Mouse (Mus musculus): ENCODE data around the gene Tead1. TPM values are rescaled to one million over a fixed set of nuclear protein-coding genes. Genes with fewer than 3 reads are reported as not detected.

Gene Tead1
- total RNA-seq (2021), result 100 to 1,000 TPM; 152 to 155 TPM
- long read RNA-seq, experiment 1, partial matches to known transcripts, result 0 of 21 reads
- long read RNA-seq, experiment 1, other reads (novel, unspliced or antisense), result 20 of 21 reads
- long read RNA-seq, experiment 2, partial matches to known transcripts, result 0 of 7 reads
- long read RNA-seq, experiment 2, other reads (novel, unspliced or antisense), result 7 of 7 reads

DNA sequence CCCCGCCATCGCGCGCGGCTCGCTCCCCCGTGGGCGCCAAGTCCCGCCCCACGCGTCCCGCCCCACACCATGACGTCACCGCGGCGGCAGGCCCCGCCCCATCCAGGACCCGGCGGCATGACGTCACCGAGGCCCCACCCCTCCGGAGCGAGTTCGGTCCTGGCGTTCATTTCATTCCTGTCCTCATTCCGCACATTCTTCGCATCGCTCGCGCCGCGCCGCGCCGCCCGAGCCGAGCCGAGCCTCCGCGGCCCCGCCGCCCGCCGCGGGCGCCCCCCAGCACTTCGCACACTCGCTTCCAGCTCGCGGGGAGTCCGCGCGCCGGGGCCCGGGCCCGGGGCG is at the start of gene Tead1:
Gene Tead1, plus strand, starts transcription at position 148 of the 342 bp plus-strand sequence.
- DNase-seq, result peak; percentile 94 to 99

DNA sequence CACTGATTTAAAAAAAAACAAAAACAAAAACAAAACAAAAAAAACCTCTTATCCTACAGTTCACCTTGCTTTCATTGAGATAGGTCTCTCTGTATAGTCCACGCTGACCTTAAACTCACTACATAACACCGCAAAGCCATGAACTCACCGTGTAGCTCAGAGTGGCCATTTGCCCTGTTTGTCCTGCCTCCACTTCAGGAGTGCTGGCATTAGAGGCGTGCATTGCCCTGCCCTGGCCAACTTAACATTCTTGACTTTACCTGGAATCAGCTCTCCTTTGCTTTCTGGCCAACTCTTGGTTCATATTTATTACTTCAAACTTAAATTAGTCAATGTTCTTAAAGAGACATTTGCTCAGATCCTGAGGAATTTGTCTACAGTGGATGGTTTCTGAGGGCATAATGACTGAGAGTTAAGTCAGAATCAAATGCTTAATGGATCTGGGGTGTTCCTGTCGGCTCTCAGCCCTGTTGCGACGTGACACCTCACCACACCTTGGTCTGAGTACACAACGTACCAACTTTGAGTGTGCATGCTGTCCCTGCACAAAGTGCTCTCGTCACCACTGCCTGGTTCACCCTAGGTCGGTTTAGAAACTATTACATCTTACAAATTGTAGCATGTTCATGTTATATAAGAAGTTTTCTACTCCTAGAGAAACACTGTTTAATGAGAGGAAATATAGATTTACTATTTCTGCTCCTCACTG is 44.5 kb upstream of the Tead1 start:
- no peak for DNase-seq

DNA sequence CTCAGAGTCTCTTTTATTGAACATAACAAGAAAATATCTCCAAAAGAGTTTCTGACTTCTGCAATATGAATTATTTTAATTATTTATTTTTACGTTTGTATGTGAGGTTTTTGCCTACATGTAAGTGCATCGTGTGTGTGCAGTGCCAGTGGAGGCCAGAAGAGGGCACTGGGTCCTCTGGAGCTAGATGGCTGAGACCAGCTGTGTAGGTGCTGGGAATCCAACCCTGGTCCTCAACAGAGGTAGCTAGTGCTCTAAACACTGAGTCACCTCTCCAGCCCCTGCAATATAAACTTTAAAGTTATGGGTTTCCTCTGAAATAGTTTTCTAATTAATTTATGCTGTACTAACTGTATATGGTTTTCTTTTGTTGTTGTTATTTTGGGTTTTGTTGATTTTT is 43.2 kb upstream of the Tead1 start:
- DNase-seq, result no peak

DNA sequence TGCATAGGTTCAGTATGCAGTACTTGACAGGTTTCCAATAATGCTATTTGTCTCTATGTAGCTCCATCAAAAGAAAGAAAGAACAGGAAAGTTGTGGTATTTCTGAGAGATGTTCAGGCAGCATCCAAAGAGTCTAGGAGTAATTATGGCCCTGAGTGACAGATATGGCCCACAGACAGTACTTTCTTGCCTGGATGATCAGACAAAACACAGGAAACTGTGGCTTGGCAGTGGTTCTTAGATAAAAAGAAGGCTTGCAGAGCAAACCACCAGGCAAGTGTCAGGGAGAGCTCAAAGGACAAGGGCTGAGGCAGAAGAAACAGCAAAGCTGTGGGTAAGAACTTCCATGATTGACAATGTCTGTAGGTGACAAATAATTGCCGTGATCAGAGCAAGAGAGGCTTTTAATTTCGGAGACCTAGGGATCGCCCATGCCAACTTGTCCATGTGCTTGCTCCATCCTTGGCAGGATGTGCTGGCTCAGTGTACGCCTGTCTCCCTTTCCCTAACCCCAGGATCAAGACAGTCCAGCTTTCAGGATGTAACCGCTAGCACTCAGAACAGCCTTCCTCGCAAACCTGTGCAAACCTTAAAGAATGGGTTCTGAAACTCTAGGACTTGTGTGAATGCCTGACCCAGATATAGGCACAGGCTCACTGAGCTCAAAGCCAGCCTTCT is 35.1 kb upstream of the Tead1 start:
- DNase-seq, result peak in 1 of 2 experiments; percentile 47

DNA sequence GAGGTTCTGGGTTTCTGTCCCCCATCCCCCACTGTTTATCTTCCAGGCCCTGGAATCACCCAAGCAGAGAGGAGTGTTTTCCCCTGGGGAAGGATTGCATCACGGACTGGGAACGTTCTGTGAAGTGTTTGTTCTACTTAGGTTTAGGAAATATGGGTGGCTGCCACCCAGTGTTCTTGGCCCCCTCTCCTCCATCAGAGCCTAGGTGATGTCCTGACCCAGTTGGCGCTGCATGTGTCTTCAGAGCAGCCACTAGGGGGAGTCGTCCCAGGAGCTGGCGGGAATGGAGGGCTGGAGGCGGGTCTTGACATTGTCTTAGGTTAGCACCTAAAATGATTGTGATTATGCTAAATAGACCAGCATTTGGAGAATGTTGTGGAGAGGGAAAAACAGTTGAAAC is 34.4 kb upstream of the Tead1 start:
- peak; percentile 86 for DNase-seq

DNA sequence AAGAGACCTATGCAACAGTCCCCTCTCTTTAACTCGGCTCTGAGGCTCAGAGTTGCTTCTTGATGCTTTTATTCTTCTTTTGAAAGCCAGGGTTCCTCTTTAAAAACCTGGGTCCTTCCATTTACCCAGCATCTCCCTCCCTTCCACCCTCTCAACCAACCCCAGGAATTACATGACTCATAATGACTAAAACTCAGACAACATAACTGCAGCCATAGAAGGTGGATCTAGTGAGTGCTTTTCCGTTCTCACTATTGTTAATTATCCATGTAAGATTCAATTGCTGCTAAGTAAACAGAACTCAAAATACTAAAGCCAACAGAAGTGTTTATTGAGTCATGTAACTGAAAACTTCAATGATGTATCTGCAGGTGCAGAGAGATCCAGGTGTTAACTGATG is 33.4 kb upstream of the Tead1 start:
- no peak for DNase-seq

DNA sequence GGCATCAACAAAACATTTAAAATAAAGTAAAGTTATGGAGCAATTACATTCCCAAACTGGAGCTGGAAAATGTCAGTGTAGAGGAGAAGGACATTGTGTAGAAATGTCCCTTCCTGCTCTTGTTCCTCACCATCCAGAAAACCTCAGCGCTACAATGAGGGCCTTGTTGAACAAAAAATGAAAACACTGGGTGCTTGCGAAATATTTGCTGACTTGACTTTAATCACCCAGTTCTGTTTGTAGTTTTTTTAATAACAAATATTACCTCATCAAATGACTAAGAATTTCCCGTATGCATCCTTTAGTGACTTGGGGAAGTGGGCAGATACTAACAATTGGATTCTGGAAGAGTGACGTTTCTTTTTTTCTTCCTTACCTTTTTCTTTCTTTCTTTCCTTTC is 31.7 kb upstream of the Tead1 start:
- DNase-seq, result no peak

DNA sequence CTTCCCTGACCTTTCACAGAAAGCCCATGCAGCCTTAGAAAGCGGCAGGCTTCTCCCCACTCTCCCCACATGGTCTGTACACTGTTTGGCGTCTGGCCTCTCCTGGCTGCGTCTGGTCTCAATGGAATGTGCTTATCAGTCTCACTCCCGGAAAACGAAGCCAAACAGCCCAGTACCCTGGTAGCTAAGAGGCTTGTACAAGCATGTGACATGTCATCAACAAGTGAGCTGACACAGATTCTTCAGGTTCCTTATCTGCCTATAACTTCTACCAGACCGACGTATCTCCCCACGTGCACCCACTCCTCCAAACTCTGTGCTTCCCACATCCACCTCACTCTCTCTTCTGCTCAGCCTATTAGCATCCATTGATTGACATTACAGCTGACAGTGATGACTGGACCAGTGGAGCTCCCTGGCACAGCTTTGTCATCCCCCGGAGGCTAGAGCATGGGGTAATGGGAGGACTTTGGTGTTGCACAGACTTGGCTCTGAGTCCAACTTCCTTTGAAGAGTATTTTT is 22.9 kb upstream of the Tead1 start:
- DNase-seq, result peak; percentile 91 to 95

DNA sequence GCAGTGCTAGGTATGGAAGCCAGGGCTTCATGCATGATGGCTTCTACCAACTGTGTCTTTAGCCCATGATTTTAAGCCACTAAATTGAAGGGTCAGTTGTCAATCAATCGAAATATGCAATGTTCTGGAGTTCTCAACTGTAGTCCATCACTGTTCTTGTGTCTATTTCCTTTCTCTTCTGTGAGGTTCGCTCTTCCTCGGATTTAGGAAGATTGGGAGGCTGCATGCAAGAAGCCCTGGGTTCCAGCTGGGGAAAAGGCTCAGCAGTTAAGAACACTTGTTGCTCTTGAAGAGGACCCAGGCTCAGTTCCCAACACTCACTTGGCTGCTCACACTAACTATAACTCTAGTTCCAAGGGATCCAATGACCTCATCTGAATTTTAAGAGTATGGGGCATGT is 20.2 kb upstream of the Tead1 start:
- no peak for DNase-seq

DNA sequence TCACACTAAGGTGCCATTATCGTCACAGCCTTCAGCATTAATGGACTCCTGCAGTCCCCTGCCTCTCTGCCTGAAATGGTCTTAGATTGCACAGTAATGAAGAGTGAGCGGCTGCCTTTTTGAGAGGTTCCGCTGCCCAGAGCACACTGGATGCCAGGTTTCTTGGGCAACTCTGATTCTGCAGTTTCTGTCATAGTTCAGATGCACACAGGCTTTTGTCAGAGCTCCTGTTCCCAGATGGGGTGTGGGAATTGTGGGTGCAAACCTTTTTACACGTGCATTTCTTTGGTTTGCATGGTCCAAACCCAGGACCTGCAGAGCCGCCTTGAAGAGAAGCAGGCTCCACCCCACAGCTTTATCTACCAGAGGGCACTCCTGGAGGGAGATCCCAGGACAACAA is 19.3 kb upstream of the Tead1 start:
- no peak for DNase-seq

DNA sequence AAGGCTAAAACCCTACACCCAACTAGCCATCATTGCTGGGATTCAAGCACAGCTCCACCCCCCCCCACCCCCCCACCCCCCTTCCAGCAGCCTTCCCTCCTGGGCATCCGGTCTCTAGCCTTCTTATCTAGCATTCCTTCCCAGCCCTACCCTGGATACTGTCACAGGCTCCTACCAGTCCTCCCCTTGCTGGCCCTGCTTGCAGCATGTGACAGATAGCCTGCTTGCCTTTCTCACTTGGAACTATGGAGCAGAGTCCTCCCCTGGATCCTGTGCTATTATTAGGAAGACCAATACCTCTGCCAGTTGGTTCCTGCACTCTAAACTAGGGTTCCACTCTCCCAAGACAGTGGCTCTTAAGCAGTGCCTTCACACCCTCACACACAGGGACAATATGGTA is 18.8 kb upstream of the Tead1 start:
- peak; percentile 75 to 91 for DNase-seq

DNA sequence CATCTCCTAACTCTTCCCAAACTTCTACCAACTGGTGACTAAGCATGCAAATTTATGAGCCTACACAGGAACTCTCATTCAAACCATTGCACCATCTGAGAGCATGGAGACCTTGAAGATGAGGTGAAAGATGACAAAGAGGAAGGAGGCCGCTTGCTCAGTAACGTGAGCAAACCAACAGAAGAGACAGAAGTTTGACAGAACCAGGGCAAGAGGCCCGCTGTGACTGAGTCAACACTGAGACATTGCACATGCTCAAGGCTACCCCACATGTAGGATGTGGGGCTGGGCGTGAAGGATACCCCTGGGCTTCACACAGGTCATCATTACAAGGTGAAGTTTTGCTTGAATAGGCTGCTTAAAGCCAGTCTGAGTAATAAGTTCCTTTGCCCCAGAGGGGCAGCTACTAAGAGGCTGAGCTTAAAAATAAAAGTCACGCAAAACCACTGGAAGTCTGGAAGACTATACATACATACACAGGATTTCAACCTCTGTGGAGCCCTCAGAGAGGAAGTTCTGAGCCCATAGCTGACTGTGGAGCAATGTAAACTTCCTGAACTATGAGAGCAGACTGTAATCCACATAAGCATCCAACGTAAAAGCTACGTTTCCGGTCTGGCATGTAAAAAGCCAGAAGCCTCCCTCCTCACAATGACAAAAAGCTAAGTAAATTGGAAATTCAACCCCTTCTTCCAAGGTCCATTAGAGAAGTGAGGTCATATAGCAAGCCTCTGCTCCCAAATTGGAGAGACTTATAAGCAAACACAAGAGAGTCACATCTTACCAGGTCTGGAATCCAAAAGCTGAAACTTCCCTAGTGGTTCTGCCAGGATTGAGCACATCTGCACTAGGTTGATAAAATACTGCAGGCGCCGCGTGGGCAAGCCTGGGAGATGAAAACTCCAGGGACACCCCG is 16.5 kb upstream of the Tead1 start:
- DNase-seq, result no peak

DNA sequence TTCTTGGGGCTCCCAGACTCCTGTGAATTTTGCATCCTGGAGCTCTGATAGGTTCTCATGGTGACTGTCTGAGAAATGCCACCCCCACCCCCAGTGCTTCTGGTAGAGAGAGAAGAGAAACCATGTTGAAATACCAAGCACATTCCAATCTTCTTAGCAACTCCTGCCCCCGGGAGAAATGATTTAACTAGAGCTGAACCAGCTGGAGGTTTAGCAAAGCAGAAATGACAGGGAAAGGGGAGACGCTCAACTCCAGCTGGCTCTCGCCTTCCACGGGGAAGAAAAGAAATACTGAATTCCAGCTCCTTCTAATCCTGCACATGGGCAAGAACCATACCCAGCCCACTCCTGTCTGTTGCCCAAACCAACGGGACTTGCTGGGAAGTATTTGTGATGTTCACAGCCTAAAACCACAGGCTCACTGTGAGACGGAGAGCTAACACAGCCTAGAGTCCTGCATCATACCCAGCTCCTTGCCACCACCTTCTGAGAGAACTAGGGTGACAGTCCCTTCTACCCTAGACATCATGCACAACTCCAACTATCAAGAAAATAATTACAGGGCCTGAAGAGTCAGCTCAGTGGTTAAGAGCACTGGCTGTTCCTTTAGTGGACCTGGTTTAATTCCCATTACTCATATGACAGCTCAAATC is 15.7 kb upstream of the Tead1 start:
- peak; percentile 70 for DNase-seq

DNA sequence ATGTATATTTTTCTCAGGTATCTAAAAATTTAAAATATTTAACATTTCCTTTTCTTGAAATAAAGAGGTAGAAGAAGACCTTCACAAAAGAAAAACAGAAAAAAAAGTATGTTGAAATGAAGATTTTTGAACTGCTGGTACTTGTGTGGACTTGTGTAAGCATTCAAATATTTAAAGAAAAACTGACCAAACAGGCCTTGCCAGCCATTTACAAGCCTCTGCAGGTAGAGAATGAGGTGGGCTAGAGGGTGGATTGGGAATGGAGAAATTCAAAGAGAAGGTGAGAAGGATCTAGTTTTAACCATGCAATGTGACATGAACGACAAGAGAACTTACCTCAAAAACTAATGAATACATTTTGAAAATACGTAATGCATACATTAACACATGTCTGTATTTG is 9.1 kb upstream of the Tead1 start:
- no peak for DNase-seq

DNA sequence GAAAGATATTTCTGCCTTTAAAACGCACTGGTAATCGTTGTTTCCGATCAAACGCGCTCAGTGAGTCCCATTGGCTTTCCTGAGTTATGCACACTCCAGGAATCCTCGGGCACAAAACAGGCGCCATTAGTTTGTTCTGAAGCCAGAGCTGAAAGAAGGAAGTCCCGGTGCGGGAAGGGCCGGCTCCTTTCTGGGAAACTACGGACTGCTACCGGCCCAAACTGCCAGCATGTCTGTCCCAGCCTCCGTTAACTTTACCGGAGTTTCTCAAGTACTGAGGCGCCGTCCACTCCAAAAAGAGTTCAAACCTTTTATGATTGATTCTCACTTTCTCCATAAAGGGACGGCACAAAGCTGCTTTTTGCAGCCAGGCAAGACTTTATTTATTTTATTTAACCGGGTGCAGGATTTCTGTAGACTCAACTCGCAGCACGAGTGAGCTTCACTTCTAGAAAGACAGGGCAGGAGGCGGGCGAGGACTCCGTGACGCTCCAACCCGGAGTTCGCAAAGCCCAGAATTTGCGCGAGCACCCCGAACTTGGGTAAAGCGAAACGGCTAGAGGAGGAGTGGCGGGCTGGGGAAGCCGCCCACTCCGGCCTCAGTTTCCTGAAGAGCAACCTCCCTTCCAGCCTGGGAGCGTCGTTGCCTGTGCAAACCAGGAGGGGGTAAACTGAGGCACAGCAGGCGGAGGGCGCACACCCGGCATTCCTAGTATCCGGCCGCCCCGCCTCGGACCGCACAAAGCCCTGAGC is 524 bp upstream of the Tead1 start:
- DNase-seq, result peak; percentile 74 to 79

DNA sequence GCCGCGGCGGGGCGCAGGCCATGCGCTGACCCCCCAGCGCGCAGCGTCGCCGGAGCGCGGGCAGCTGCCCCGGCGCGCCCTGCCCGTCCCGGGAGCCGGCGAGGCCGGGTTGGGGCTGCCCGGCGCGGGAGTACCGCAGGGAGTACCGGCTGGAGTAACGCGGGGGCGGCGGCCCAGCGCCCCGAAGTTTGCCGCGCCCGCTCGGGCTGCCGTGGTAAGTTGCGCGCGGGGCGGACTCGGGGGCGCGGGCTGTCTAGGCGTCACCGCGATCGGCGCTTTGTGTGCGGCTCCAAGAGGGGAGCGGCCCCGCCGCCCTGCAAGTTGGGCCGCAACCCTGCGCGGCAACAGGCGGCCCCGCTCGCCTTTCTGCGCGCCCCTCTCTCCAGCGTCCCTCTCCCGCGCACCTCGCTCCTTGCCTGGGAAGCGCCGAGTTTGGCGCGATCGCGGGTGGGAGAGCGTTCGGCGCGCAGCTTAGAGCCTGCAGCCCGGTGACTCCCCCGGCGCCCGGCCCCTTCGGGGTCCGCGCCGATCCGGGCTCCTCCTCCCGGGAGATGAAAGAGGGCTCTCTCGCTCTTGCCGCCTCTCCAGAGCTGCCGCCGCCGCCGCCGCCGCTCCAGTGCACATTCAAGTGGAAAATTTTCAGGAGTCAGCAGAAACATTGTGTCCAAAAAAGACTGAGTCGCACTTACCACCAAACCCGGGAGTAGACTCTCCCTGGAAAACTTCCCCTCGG is 561 bp downstream of the Tead1 start:
- DNase-seq, result peak; percentile 78 to 84

DNA sequence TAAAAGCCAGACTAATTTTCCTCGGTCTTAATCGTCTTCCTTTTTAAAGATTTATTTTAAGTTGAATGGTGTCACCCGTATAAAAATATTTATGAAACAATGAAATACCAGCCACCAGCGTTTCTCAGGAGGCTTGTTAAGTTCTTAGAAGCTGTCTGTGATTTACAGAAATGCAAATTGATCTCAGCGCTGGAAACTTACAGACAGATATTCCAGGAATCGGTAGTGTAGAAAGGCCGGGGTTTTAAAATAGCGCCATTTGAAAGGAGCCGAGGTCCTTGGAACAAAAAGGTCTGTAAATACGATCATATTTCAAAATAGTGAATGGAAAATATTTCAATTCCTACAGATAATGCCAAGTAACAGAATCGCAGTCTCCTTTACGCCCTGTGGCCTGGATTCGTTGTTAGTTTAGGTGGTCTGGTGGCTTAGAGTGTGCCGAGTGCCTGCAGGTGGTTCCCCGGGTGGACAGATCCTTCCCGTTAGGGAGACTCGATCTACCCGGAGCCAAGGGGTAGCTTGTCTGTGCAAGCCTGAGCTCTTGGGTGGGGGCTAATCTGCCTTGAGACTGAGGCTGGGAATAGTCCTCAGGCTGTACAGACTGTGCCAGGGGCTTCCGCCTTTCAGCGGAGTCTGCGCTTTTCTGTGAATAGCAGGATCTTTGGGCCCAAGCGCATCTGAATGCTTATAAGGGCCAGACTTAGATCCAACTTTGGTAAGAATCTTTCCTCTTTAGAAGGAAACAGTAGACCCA is 1.6 kb downstream of the Tead1 start:
- DNase-seq, result peak; percentile 50 to 72

DNA sequence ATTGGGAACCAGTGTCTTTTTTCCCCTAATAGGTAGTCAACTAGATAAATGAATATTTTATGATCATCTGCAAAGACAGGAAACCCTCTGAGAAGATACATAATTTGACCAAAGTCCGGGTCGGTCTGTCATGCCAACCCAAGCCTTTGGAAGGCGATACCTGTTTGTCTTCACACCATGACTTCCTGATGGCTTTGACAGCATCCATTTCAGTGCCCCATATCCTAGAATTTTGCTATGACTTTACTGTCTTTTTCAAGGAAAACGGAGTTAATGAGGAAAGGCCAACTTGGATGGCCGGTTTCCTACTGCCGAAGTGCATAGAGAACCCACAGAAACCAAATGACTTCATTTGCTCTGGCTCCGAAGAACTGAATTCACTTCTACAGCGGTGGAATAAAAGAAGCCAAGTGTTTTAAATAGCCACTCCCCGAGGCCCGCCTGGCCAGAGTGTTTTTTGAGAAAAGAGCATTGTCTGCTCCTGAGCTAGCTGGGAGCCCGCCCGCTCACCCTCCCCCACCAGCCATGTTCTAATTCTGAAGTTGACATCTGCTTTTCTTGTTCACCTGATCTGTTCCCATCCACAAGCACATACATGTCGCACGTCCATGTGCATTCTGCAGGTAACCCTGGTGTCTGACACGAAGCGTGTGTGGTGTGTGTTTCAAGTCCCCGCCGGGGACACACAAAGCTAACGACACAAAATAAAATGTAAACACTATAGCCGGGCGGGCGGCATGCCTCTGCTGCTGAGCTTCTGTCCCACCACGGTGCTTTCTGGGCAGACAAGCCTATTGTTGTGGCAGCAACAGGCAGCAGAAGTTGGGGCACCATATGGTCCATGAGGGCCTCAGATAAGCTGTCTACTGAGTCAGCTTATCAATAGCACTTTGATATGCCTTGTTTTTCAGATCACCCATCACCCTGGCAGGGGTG is 5.8 kb downstream of the Tead1 start:
- DNase-seq, result peak; percentile 62 to 63
